Mouse (Mus musculus) E14TG2a.4 (cell line): ENCODE measurements around the gene Son.

Source experiments
- CTCF ChIP-seq: conservative IDR thresholded peaks from 2 replicates; pipeline ENCODE4 v1.5.1; 2014; ENCODE audit warnings: low read length
- NANOG ChIP-seq: IDR thresholded peaks from 2 replicates; pipeline ENCODE4 v1.6.1; 2014; ENCODE audit warnings: borderline replicate concordance, low read length, mixed read lengths

- TF ChIP-seq CTCF (no peak), NANOG (no peak)
These were observed 18.6 kb upstream of the Son start for GRCm38 (mm10) chr16:91628673-91629072.
